Mouse (Mus musculus) T-helper 1 cell (primary cell): ENCODE data around the gene Cd28.

Experiments
- in situ Hi-C: fragments of 300-600 bp; cut with MboI, MseI; formaldehyde crosslinking; loops from one replicate; pipeline ENCODE4 v1.15.1; 2025; ENCODE audit warnings: high pct_unique_total_duplicates

The Cd28 gene

GRCm38 (mm10) chr1:60716567-60716966, at the start of gene Cd28:
Gene Cd28, plus strand, starts transcription at chr1:60716800.
- in situ Hi-C loops, result no loop called here

GRCm38 (mm10) chr1:60667873-60668616, 48.6 kb upstream of the Cd28 start:
- in situ Hi-C loops, result no loop called here

- in situ Hi-C loops, result no loop called here
Observed at GRCm38 (mm10) chr1:60669048-60669447, 47.6 kb upstream of the Cd28 start.

- in situ Hi-C loops, result no loop called here
Observed at GRCm38 (mm10) chr1:60669664-60670063, 46.9 kb upstream of the Cd28 start.

GRCm38 (mm10) chr1:60670172-60670571, 46.4 kb upstream of the Cd28 start:
- in situ Hi-C loops, result no loop called here

GRCm38 (mm10) chr1:60683766-60684165, 32.8 kb upstream of the Cd28 start:
- in situ Hi-C loops, result no loop called here

GRCm38 (mm10) chr1:60696115-60696895, 20.3 kb upstream of the Cd28 start:
- in situ Hi-C loops, result no loop called here

GRCm38 (mm10) chr1:60702641-60703040, 14.0 kb upstream of the Cd28 start:
- in situ Hi-C loops, result no loop called here

GRCm38 (mm10) chr1:60713238-60713637, 3.4 kb upstream of the Cd28 start:
- in situ Hi-C loops, result no loop called here

GRCm38 (mm10) chr1:60715651-60716196, 876 bp upstream of the Cd28 start:
- in situ Hi-C loops, result no loop called here

GRCm38 (mm10) chr1:60718580-60718979, 2.0 kb downstream of the Cd28 start:
- in situ Hi-C loops, result no loop called here

GRCm38 (mm10) chr1:60723555-60723954, 7.0 kb downstream of the Cd28 start:
- in situ Hi-C loops, result no loop called here

- in situ Hi-C loops, result no loop called here
Observed at GRCm38 (mm10) chr1:60731940-60732339, 15.3 kb downstream of the Cd28 start.

- in situ Hi-C loops, result no loop called here
Observed at GRCm38 (mm10) chr1:60735072-60735907, 18.7 kb downstream of the Cd28 start.

- in situ Hi-C loops, result no loop called here
Observed at GRCm38 (mm10) chr1:60735908-60736280, 19.3 kb downstream of the Cd28 start.

- in situ Hi-C loops, result loop anchor here (5.0 kb wide), 1 partner anchor 182 kb away; no protein-coding TSS in a partner anchor
Observed at GRCm38 (mm10) chr1:60744266-60744665, 27.7 kb downstream of the Cd28 start.

- in situ Hi-C loops, result no loop called here
Observed at GRCm38 (mm10) chr1:60745664-60746063, 29.1 kb downstream of the Cd28 start.

GRCm38 (mm10) chr1:60746153-60746552, 29.6 kb downstream of the Cd28 start:
- in situ Hi-C loops, result no loop called here

- in situ Hi-C loops, result no loop called here
Observed at GRCm38 (mm10) chr1:60746856-60747255, 30.3 kb downstream of the Cd28 start.

GRCm38 (mm10) chr1:60748286-60748685, 31.7 kb downstream of the Cd28 start:
- in situ Hi-C loops, result no loop called here

GRCm38 (mm10) chr1:60748936-60749335, 32.3 kb downstream of the Cd28 start:
- in situ Hi-C loops, result no loop called here

- in situ Hi-C loops, result no loop called here
Observed at GRCm38 (mm10) chr1:60749346-60749840, 32.8 kb downstream of the Cd28 start.
